Mouse (Mus musculus): ENCODE measurements around the gene Arhgap8. TPM values are rescaled to one million over a fixed set of nuclear protein-coding genes. Genes with fewer than 3 reads are reported as not detected.
A peak's percentile ranks its signal among the peaks of the same experiment; 100 is the strongest.

The Arhgap8 gene
- 0.35 and 0.39 TPM in 2 replicates for polyA plus RNA-seq (2015; fragmentation: Nextera tagmentation; extraction: Ambion mirVana)

DNA sequence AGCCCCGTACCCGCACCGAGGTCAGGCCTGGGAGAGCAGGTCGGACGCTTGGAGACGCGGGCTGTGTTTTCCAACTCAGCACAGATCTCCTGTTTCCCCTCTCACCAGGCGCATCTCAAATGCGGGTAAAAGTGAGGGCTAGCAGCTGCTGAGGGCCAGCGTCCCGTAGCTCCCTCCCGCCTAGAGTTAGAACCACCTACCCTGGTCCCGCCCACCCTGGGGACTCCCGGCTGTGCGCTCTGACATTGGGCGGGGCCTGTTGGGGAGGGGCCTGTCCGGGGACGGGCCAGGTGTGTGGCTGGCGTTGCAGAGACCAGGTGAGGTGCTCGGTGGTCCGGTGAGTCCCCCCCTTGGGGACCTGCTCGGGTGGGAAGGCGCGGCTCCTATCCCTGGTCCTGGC is at the start of gene Arhgap8:
Arhgap8 (plus strand) TSS at position 262 of the 400 bp plus-strand sequence.
- Histone ChIP-seq H3K9me3 (replicated peaks; ENCODE audit: control insufficient read depth, low read length, poor library complexity, severe bottlenecking) (no peaks in the 10 kb centered on the region), H3K27ac (ENCODE audit: low read length) (no peak within 1 kb of the TSS), H3K9ac (ENCODE audit: low read depth, low read length) (no peak within 1 kb of the TSS), H3K36me3 (ENCODE audit: control insufficient read depth, insufficient read depth, low read length) (no peaks in the 10 kb centered on the region), H3K4me3 (ENCODE audit: low read depth, low read length) (peak within 1 kb of the TSS; percentile 11; the same call in 1 of the 2 replicates), H3K27me3 (ENCODE audit: control insufficient read depth, insufficient read depth, low read depth, low read length) (peaks cover 32% of the 10 kb centered on the region), H3K4me2 (ENCODE audit: low read length) (peak within 1 kb of the TSS; percentile 36), H3K4me1 (ENCODE audit: control insufficient read depth, insufficient read depth, low read length) (peaks cover 13% of the 10 kb centered on the region)
- 4% methylated on average over 20 of the region's 24 CpGs for WGBS
- no peak for ATAC-seq

DNA sequence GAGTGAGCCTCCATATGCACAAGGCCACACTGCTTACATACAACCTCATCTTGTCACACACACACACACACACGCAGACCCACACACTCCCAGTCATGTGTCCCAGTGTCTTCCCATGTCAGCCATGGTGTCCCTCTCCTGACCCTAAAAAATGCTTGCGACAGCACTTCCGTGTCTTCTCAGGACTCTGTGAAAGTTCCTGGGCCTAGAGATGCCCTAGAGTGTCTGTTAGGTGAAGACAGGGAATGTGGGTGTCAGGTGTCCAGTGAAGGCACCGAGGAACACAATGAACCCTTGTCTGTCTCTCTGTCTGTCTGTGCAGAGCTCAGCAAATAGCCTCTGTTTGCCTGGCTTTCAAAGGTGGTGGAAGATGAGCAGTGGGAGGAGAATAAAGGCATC is 49.2 kb upstream of the Arhgap8 start:
- Histone ChIP-seq H3K4me1 (ENCODE audit: control insufficient read depth, insufficient read depth, low read length) (no peaks in the 10 kb centered on the region; the same call in 1 of the 2 replicates), H3K4me3 (ENCODE audit: low read depth, low read length) (no peak overlapping the region), H3K27ac (ENCODE audit: low read length) (no peak overlapping the region), H3K9me3 (replicated peaks; ENCODE audit: control insufficient read depth, low read length, poor library complexity, severe bottlenecking) (no peaks in the 10 kb centered on the region), H3K4me2 (ENCODE audit: low read length) (no peak overlapping the region), H3K9ac (ENCODE audit: low read depth, low read length) (no peak overlapping the region), H3K36me3 (ENCODE audit: control insufficient read depth, insufficient read depth, low read length) (no peaks in the 10 kb centered on the region), H3K27me3 (ENCODE audit: control insufficient read depth, insufficient read depth, low read depth, low read length) (no peaks in the 10 kb centered on the region)
- no peak for ATAC-seq
- 84% methylated on average over 4 of the region's 4 CpGs for WGBS

DNA sequence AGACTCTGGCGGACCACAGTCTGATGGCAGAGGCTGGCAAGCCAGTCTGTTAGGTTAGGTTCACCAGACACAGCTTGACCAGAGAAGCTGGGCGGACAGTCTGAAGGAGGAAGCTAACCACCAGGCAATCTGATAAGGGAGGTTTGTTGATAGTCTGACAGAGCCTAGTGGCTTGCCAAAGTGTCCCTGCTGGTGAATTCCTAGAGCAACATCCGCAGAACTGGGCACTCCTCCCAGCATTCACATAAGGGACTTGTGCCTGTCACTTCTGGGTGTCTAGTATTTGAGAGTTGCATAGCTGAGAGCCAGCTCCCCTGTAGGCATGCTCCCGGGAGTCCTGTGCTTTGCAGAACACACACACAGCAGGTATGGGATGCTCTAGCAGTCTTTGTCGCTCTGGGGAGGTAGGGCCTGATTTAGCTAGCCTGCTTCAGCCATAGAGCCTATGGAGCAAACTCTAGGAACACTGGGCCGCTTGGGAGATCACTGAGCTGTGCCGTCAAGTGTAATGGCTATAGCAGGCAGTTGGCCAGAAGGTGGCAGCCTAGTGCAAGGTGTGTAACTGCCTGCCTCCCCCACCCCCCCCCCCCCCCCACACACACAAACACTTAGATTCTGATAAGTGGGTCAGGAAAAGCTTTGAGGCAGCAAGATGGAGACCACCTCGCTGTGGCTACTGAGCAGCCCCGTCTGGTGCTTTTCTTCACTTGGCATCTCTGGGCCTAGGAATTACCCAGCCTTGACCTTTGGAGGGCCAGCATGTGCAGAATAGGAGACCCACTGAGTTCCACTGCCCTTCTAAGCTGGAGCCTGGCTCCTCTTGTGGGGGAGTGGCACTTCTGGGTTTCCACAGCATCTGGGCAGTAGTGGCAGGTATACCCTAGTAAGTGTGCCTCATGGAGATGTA is 48.2 kb upstream of the Arhgap8 start:
- no peaks in the 10 kb centered on the region for H3K27me3 ChIP-seq (ENCODE audit: control insufficient read depth, insufficient read depth, low read depth, low read length)
- 53% methylated on average over 9 of the region's 9 CpGs for WGBS
- H3K4me3 ChIP-seq (ENCODE audit: low read depth, low read length): no peak overlapping the region
- no peak overlapping the region for H3K27ac ChIP-seq (ENCODE audit: low read length)
- H3K4me1 ChIP-seq (ENCODE audit: control insufficient read depth, insufficient read depth, low read length): no peaks in the 10 kb centered on the region; the same call in 1 of the 2 replicates
- no peak overlapping the region for H3K9ac ChIP-seq (ENCODE audit: low read depth, low read length)
- H3K4me2 ChIP-seq (ENCODE audit: low read length): no peak overlapping the region
- no peak for ATAC-seq
- H3K9me3 ChIP-seq (replicated peaks; ENCODE audit: control insufficient read depth, low read length, poor library complexity, severe bottlenecking): no peaks in the 10 kb centered on the region
- H3K36me3 ChIP-seq (ENCODE audit: control insufficient read depth, insufficient read depth, low read length): no peaks in the 10 kb centered on the region

DNA sequence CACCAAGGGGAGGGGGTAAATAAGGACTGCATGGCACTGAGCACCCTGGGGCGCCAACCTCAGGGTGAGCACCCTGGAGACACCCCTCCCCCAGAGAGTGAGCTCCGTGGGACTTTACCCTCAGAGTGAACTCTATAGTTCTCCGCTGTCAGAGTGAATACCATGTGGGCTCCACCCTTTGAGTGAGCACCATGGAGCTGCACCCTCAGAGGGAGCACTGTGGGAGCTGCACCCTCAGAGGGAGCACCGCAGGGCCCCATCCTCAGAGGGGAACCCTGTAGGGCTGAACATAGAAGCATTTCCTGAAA is 47.6 kb upstream of the Arhgap8 start:
- Histone ChIP-seq H3K9me3 (replicated peaks; ENCODE audit: control insufficient read depth, low read length, poor library complexity, severe bottlenecking) (no peaks in the 10 kb centered on the region), H3K4me1 (ENCODE audit: control insufficient read depth, insufficient read depth, low read length) (no peaks in the 10 kb centered on the region; the same call in 1 of the 2 replicates), H3K36me3 (ENCODE audit: control insufficient read depth, insufficient read depth, low read length) (no peaks in the 10 kb centered on the region), H3K27ac (ENCODE audit: low read length) (no peak overlapping the region), H3K4me2 (ENCODE audit: low read length) (no peak overlapping the region), H3K27me3 (ENCODE audit: control insufficient read depth, insufficient read depth, low read depth, low read length) (no peaks in the 10 kb centered on the region), H3K4me3 (ENCODE audit: low read depth, low read length) (no peak overlapping the region), H3K9ac (ENCODE audit: low read depth, low read length) (no peak overlapping the region)
- ATAC-seq: no peak
- WGBS: 81% methylated on average over 4 of the region's 4 CpGs

DNA sequence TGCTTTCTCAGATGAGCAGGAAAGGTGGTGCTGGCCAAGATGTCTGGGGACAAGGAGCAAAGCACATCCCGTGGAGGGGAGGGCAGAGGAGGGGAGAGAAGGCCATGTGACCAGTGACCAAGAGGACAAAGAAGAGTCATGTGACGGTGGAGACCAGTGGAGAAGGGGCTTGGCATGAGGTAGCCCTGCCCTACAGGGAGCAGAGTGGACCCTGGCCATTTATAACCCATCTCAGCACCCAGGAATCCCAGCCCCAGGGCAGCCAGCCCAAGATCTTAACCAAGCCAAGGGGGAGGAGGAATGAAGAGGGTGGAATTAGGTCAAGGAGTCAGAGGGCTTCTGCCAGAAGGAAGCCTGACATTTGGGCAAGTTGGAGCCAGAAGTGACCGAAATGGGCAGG is 47.2 kb upstream of the Arhgap8 start:
- Histone ChIP-seq H3K4me2 (ENCODE audit: low read length) (no peak overlapping the region), H3K9me3 (replicated peaks; ENCODE audit: control insufficient read depth, low read length, poor library complexity, severe bottlenecking) (no peaks in the 10 kb centered on the region), H3K9ac (ENCODE audit: low read depth, low read length) (no peak overlapping the region), H3K36me3 (ENCODE audit: control insufficient read depth, insufficient read depth, low read length) (no peaks in the 10 kb centered on the region), H3K27me3 (ENCODE audit: control insufficient read depth, insufficient read depth, low read depth, low read length) (no peaks in the 10 kb centered on the region), H3K27ac (ENCODE audit: low read length) (no peak overlapping the region), H3K4me3 (ENCODE audit: low read depth, low read length) (no peak overlapping the region), H3K4me1 (ENCODE audit: control insufficient read depth, insufficient read depth, low read length) (no peaks in the 10 kb centered on the region; the same call in 1 of the 2 replicates)
- WGBS: 91% methylated on average over 3 of the region's 3 CpGs
- ATAC-seq: no peak

DNA sequence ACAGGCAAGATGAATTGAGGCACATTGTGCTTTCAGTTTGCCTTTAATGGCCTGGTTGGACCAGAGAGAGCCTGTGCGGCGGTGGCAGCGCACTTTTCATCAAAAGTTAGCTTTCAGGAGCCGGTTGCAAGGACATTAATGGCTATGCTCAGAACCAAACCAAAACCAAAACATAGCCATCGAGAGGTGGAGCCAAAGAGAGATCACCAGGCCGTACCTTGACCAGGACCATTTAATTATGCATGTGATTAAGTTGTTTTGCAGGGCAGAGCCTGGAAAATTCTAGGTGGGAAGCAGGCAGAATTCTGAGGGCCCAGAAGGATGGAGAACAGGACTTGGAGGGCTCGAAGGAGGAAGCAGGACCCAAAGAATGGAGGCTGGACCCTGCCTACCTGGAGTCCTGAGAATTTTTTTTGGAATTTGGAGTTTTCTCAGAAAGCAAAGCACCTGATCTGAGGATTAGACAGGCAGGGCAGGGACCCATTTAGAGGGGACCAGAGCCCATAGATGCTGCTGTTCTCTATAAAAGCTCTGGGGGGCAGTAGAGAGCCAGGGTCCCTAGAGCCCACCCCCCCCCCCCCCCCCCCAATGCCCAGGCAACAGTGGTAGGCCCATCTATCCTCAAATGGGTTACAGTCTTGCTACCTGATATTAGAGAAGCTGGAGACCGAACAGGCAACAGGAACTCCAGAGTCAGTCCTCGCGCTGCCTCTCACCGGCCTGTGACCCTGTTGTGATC is 45.4 kb upstream of the Arhgap8 start:
- WGBS: 81% methylated on average over 11 of the region's 11 CpGs
- Histone ChIP-seq H3K9ac (ENCODE audit: low read depth, low read length) (no peak overlapping the region), H3K27ac (ENCODE audit: low read length) (no peak overlapping the region), H3K4me1 (ENCODE audit: control insufficient read depth, insufficient read depth, low read length) (no peaks in the 10 kb centered on the region; the same call in 1 of the 2 replicates), H3K4me3 (ENCODE audit: low read depth, low read length) (no peak overlapping the region), H3K9me3 (replicated peaks; ENCODE audit: control insufficient read depth, low read length, poor library complexity, severe bottlenecking) (no peaks in the 10 kb centered on the region), H3K4me2 (ENCODE audit: low read length) (no peak overlapping the region), H3K27me3 (ENCODE audit: control insufficient read depth, insufficient read depth, low read depth, low read length) (no peaks in the 10 kb centered on the region), H3K36me3 (ENCODE audit: control insufficient read depth, insufficient read depth, low read length) (no peaks in the 10 kb centered on the region)
- ATAC-seq: no peak

DNA sequence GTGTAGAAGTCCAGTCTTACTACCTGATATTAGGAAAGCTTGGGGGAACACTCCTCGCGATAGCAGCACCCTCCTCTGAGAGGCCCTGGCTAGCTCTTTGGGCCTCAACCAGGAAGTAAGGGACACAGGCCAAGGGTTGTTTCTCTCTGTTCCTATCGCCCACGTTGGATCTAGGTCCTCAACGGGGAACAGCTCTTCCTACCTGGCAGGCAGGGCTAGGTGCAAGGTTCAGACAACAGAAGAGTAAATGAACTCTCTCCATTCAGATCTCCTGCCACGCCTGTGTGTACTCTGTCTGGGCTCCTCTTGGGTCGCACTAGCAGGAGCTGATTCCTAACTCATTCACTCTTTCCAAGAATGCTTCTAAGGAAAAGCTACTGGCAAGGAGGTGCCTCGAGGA is 44.5 kb upstream of the Arhgap8 start:
- H3K4me2 ChIP-seq (ENCODE audit: low read length): no peak overlapping the region
- H3K4me1 ChIP-seq (ENCODE audit: control insufficient read depth, insufficient read depth, low read length): peaks cover 2% of the 10 kb centered on the region; the same call in 1 of the 2 replicates
- H3K4me3 ChIP-seq (ENCODE audit: low read depth, low read length): no peak overlapping the region
- H3K27ac ChIP-seq (ENCODE audit: low read length): no peak overlapping the region
- peaks cover 7% of the 10 kb centered on the region for H3K27me3 ChIP-seq (ENCODE audit: control insufficient read depth, insufficient read depth, low read depth, low read length)
- H3K9me3 ChIP-seq (replicated peaks; ENCODE audit: control insufficient read depth, low read length, poor library complexity, severe bottlenecking): no peaks in the 10 kb centered on the region
- no peaks in the 10 kb centered on the region for H3K36me3 ChIP-seq (ENCODE audit: control insufficient read depth, insufficient read depth, low read length)
- H3K9ac ChIP-seq (ENCODE audit: low read depth, low read length): no peak overlapping the region
- ATAC-seq: no peak
- WGBS: 81% methylated on average over 8 of the region's 8 CpGs

DNA sequence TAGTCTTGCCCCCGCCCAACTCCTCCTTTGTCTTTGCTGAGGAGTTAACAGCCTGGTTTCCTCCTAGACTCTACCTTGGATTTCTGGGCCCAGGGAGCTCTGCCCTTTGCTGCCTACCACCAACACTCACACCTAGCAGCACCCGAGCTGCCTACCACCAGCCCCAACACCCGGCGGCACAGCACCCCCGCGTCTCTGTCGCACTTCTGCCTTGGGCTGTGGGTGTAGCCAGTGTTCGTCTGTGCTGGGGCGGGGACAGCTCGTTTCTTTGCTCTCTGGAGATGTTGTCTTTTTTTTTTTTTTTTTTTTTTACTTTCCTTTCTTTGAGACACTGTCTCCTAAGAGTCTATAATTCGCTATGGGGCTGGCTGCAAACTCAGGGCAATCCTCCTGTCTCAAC is 41.9 kb upstream of the Arhgap8 start:
- H3K4me2 ChIP-seq (ENCODE audit: low read length): no peak overlapping the region
- H3K9ac ChIP-seq (ENCODE audit: low read depth, low read length): no peak overlapping the region
- H3K9me3 ChIP-seq (replicated peaks; ENCODE audit: control insufficient read depth, low read length, poor library complexity, severe bottlenecking): no peaks in the 10 kb centered on the region
- no peak overlapping the region for H3K4me3 ChIP-seq (ENCODE audit: low read depth, low read length)
- WGBS: 78% methylated on average over 9 of the region's 11 CpGs
- H3K36me3 ChIP-seq (ENCODE audit: control insufficient read depth, insufficient read depth, low read length): no peaks in the 10 kb centered on the region
- ATAC-seq: no peak
- H3K27ac ChIP-seq (ENCODE audit: low read length): no peak overlapping the region
- H3K27me3 ChIP-seq (ENCODE audit: control insufficient read depth, insufficient read depth, low read depth, low read length): peaks cover 19% of the 10 kb centered on the region
- peaks cover 15% of the 10 kb centered on the region for H3K4me1 ChIP-seq (ENCODE audit: control insufficient read depth, insufficient read depth, low read length)

DNA sequence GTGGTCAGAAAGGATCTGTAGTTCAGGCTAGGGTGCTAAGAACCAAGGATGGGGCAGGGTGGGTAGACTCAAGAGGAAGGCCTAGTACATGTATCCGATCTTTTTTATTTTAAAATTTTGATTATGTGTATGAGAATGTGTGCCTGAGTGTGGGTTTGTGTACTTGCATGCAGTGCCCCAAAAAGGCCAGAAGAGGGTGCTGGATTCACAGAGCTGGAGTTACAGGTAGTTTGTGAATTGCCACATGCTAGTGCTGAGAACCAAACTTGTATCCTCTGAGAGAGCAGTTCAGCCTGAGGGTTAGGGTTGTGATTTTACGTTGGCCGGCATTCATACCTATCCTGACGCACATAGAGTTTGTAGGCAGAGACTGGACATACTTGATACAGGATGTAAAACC is 40.8 kb upstream of the Arhgap8 start:
- Histone ChIP-seq H3K36me3 (ENCODE audit: control insufficient read depth, insufficient read depth, low read length) (no peaks in the 10 kb centered on the region), H3K9me3 (replicated peaks; ENCODE audit: control insufficient read depth, low read length, poor library complexity, severe bottlenecking) (no peaks in the 10 kb centered on the region), H3K4me1 (ENCODE audit: control insufficient read depth, insufficient read depth, low read length) (peaks cover 15% of the 10 kb centered on the region), H3K4me2 (ENCODE audit: low read length) (no peak overlapping the region), H3K27me3 (ENCODE audit: control insufficient read depth, insufficient read depth, low read depth, low read length) (peaks cover 19% of the 10 kb centered on the region), H3K27ac (ENCODE audit: low read length) (no peak overlapping the region), H3K4me3 (ENCODE audit: low read depth, low read length) (no peak overlapping the region), H3K9ac (ENCODE audit: low read depth, low read length) (no peak overlapping the region)
- 97% methylated on average over 4 of the region's 4 CpGs for WGBS
- no peak for ATAC-seq

Data from midbrain, embryonic 16.5 days (tissue).